Mouse (Mus musculus) limb, embryonic 13.5 days (tissue): Measurements from ENCODE around the gene Strc. TPM values are rescaled to one million over a fixed set of nuclear protein-coding genes. Genes with fewer than 3 reads are reported as not detected.

ENCODE experiments used
- ATAC-seq: fragments of 200-750 bp; cut with Nextera tagmentation; 2 replicates; pipeline ENCODE4 v1.8.0; 2017; ENCODE audit warnings: low read depth, moderate number of reproducible peaks, moderate TSS enrichment; ENCODE audit not compliant: low FRiP score
- H3K27ac ChIP-seq: fragments of 300-500 bp; sonication (generic); 2 replicates; pipeline ENCODE4 v1.5.1; 2015; ENCODE audit warnings: inconsistent platforms, mild to moderate bottlenecking, moderate library complexity
- H3K27me3 ChIP-seq: fragments of 300-500 bp; sonication (generic); 2 replicates; pipeline ENCODE4 v1.6.1; 2015; ENCODE audit warnings: mild to moderate bottlenecking, inconsistent platforms
- H3K36me3 ChIP-seq: fragments of 300-500 bp; sonication (generic); 2 replicates; pipeline ENCODE4 v1.6.1; 2015; ENCODE audit warnings: inconsistent platforms, mild to moderate bottlenecking, moderate library complexity
- H3K4me1 ChIP-seq: fragments of 300-500 bp; sonication (generic); 2 replicates; pipeline ENCODE4 v1.6.1; 2015; ENCODE audit warnings: inconsistent platforms
- H3K4me2 ChIP-seq: fragments of 300-500 bp; sonication (generic); replicated peaks from 2 replicates; pipeline ENCODE4 v1.6.1; 2015; ENCODE audit warnings: inconsistent platforms, mild to moderate bottlenecking, moderate library complexity
- H3K4me3 ChIP-seq: fragments of 300-500 bp; sonication (generic); 2 replicates; pipeline ENCODE4 v1.5.1; 2015; ENCODE audit warnings: moderate library complexity, mild to moderate bottlenecking, inconsistent platforms
- H3K9ac ChIP-seq: fragments of 300-500 bp; sonication (generic); 2 replicates; pipeline ENCODE4 v1.6.1; 2015; ENCODE audit warnings: mild to moderate bottlenecking, inconsistent platforms
- H3K9me3 ChIP-seq: fragments of 300-500 bp; sonication (generic); 2 replicates; pipeline ENCODE4 v1.6.1; 2016; ENCODE audit warnings: inconsistent platforms
- WGBS: fragments of 180-500 bp; shearing (Covaris S2); methylation state at CpG from one replicate; pipeline ENCODE4 v1.1.7; 2015; 5-methylcytosine and 5-hydroxymethylcytosine counted together
- polyA plus RNA-seq: library from polyadenylated mRNA; unstranded; fragments of >200 nt; fragmentation: Nextera tagmentation; extraction: Ambion mirVana; gene quantifications from 2 replicates; pipeline ENCODE4 v1.2.1, GENCODE M21; 2015

The Strc gene
- polyA plus RNA-seq, 1 experiment from 2014 or later: not detected

- ATAC-seq: no peak
- no peaks in the 10 kb centered on the region for H3K4me1 ChIP-seq
- no peaks in the 10 kb centered on the region for H3K27me3 ChIP-seq
- H3K4me3 ChIP-seq: no peak overlapping the region
- H3K9ac ChIP-seq: no peak overlapping the region
- no peaks in the 10 kb centered on the region for H3K36me3 ChIP-seq
- no peak overlapping the region for H3K4me2 ChIP-seq
- 0 out of 2 replicates have a peak, but pooled peaks cover 2% of the 10 kb centered on the region for H3K9me3 ChIP-seq
- H3K27ac ChIP-seq: no peak overlapping the region
These were observed 16.3 kb upstream of the Strc start for GRCm38 (mm10) chr2:121403296-121403695.

GRCm38 (mm10) chr2:121396624-121397023, 9.7 kb upstream of the Strc start:
- Histone ChIP-seq H3K9ac (no peak overlapping the region), H3K4me3 (no peak overlapping the region), H3K9me3 (no peaks in the 10 kb centered on the region), H3K4me2 (no peak overlapping the region), H3K27me3 (no peaks in the 10 kb centered on the region), H3K36me3 (no peaks in the 10 kb centered on the region), H3K4me1 (no peaks in the 10 kb centered on the region), H3K27ac (no peak overlapping the region)
- WGBS: 15% methylated on average over 8 of the region's 8 CpGs
- no peak for ATAC-seq

- WGBS: 49% methylated on average over 2 of the region's 2 CpGs
- Histone ChIP-seq H3K36me3 (no peaks in the 10 kb centered on the region), H3K4me2 (no peak overlapping the region), H3K9me3 (no peaks in the 10 kb centered on the region), H3K27me3 (0 out of 2 replicates have a peak, but pooled peaks cover 4% of the 10 kb centered on the region), H3K4me1 (no peaks in the 10 kb centered on the region), H3K27ac (no peak overlapping the region), H3K9ac (no peak overlapping the region), H3K4me3 (no peak overlapping the region)
- no peak for ATAC-seq
These were observed 12.2 kb downstream of the Strc start for GRCm38 (mm10) chr2:121374766-121375165.

GRCm38 (mm10) chr2:121372266-121372665, 14.7 kb downstream of the Strc start:
- H3K9ac ChIP-seq: no peak overlapping the region
- no peaks in the 10 kb centered on the region for H3K36me3 ChIP-seq
- no peak overlapping the region for H3K4me2 ChIP-seq
- H3K27ac ChIP-seq: no peak overlapping the region
- H3K4me3 ChIP-seq: no peak overlapping the region
- 66% methylated on average over 3 of the region's 3 CpGs for WGBS
- 0 out of 2 replicates have a peak, but pooled peaks cover 4% of the 10 kb centered on the region for H3K27me3 ChIP-seq
- ATAC-seq: no peak
- no peaks in the 10 kb centered on the region for H3K9me3 ChIP-seq
- H3K4me1 ChIP-seq: no peaks in the 10 kb centered on the region

- no peak for ATAC-seq
- Histone ChIP-seq H3K9me3 (no peaks in the 10 kb centered on the region), H3K4me1 (no peaks in the 10 kb centered on the region), H3K36me3 (no peaks in the 10 kb centered on the region), H3K27me3 (0 out of 2 replicates have a peak, but pooled peaks cover 4% of the 10 kb centered on the region), H3K4me3 (no peak overlapping the region), H3K27ac (no peak overlapping the region), H3K4me2 (no peak overlapping the region), H3K9ac (no peak overlapping the region)
- 80% methylated on average over 5 of the region's 5 CpGs for WGBS
These were observed 16.0 kb downstream of the Strc start for GRCm38 (mm10) chr2:121370921-121371320.

- 79% methylated on average over 2 of the region's 2 CpGs for WGBS
- no peak for ATAC-seq
- Histone ChIP-seq H3K9ac (no peak overlapping the region), H3K27ac (no peak overlapping the region), H3K27me3 (no peaks in the 10 kb centered on the region), H3K4me3 (no peak overlapping the region), H3K4me2 (no peak overlapping the region), H3K9me3 (no peaks in the 10 kb centered on the region), H3K4me1 (no peaks in the 10 kb centered on the region), H3K36me3 (no peaks in the 10 kb centered on the region)
These were observed 18.1 kb downstream of the Strc start for GRCm38 (mm10) chr2:121368831-121369230.

GRCm38 (mm10) chr2:121363656-121364055, 23.3 kb downstream of the Strc start:
- Histone ChIP-seq H3K36me3 (no peaks in the 10 kb centered on the region), H3K9me3 (no peaks in the 10 kb centered on the region), H3K4me3 (no peak overlapping the region), H3K27me3 (peaks cover 10% of the 10 kb centered on the region), H3K27ac (no peak overlapping the region), H3K4me2 (no peak overlapping the region), H3K9ac (no peak overlapping the region), H3K4me1 (peaks cover 5% of the 10 kb centered on the region)
- no peak for ATAC-seq
- WGBS: 69% methylated on average over 3 of the region's 3 CpGs

GRCm38 (mm10) chr2:121359461-121359860, 27.5 kb downstream of the Strc start:
- no peak overlapping the region for H3K4me3 ChIP-seq
- no peak for ATAC-seq
- no peaks in the 10 kb centered on the region for H3K36me3 ChIP-seq
- no peak overlapping the region for H3K9ac ChIP-seq
- H3K27me3 ChIP-seq: peaks cover 26% of the 10 kb centered on the region
- H3K4me1 ChIP-seq: peaks cover 15% of the 10 kb centered on the region
- no peak overlapping the region for H3K27ac ChIP-seq
- no peak overlapping the region for H3K4me2 ChIP-seq
- H3K9me3 ChIP-seq: no peaks in the 10 kb centered on the region
- WGBS: 53% methylated on average over 4 of the region's 4 CpGs

- H3K9ac ChIP-seq: 0 out of 2 replicates have a peak overlapping the region, but pooled peaks have one; percentile 4
- H3K4me3 ChIP-seq: peak overlapping the region; percentile 27
- no peaks in the 10 kb centered on the region for H3K36me3 ChIP-seq
- H3K9me3 ChIP-seq: no peaks in the 10 kb centered on the region
- H3K27me3 ChIP-seq: peaks cover 26% of the 10 kb centered on the region
- ATAC-seq: no peak; the same call in 1 of the 2 replicates
- under 1% methylated on average over 16 of the region's 16 CpGs for WGBS
- peak overlapping the region; percentile 61 for H3K4me2 ChIP-seq
- H3K4me1 ChIP-seq: peaks cover 18% of the 10 kb centered on the region
- H3K27ac ChIP-seq: no peak overlapping the region
These were observed 28.6 kb downstream of the Strc start for GRCm38 (mm10) chr2:121358381-121358780.

GRCm38 (mm10) chr2:121357961-121358360, 29.0 kb downstream of the Strc start:
- no peaks in the 10 kb centered on the region for H3K9me3 ChIP-seq

GRCm38 (mm10) chr2:121357494-121357893, 29.5 kb downstream of the Strc start, which contains the start of gene Ckmt1:
Ckmt1 (plus strand) TSS chr2:121357714.
- no peak within 1 kb of the TSS for H3K27ac ChIP-seq
- H3K4me3 ChIP-seq: peak within 1 kb of the TSS; percentile 27
- H3K27me3 ChIP-seq: peaks cover 26% of the 10 kb centered on the region
- H3K9ac ChIP-seq: 0 out of 2 replicates have a peak within 1 kb of the TSS, but pooled peaks have one; percentile 4
- peak within 1 kb of the TSS; percentile 61 for H3K4me2 ChIP-seq
- no peaks in the 10 kb centered on the region for H3K36me3 ChIP-seq
- no peaks in the 10 kb centered on the region for H3K9me3 ChIP-seq
- ATAC-seq: no peak
- WGBS: 52% methylated on average over 5 of the region's 5 CpGs
- H3K4me1 ChIP-seq: peaks cover 18% of the 10 kb centered on the region

More at GRCm38 (mm10) chr2:121357961-121358360, 29.0 kb downstream of the Strc start:
- Histone ChIP-seq H3K4me1 (peaks cover 18% of the 10 kb centered on the region), H3K27ac (no peak overlapping the region), H3K4me3 (peak overlapping the region; percentile 27; the same call in 1 of the 2 replicates), H3K4me2 (peak overlapping the region; percentile 61), H3K9ac (no peak overlapping the region), H3K27me3 (peaks cover 26% of the 10 kb centered on the region), H3K36me3 (no peaks in the 10 kb centered on the region)
- no peak for ATAC-seq
- 6% methylated on average over 4 of the region's 4 CpGs for WGBS

- Histone ChIP-seq H3K4me3 (peak within 1 kb of the TSS; percentile 63), H3K36me3 (no peaks in the 10 kb centered on the region), H3K27me3 (peaks cover 26% of the 10 kb centered on the region), H3K9me3 (no peaks in the 10 kb centered on the region), H3K9ac (peak within 1 kb of the TSS; percentile 77), H3K4me2 (peak within 1 kb of the TSS; percentile 70), H3K4me1 (peaks cover 18% of the 10 kb centered on the region), H3K27ac (no peak within 1 kb of the TSS)
- under 1% methylated on average over 58 of the region's 58 CpGs for WGBS
- ATAC-seq: peak; percentile 98
These were observed 32.0 kb downstream of the Strc start, which contains the start of gene Ppip5k1 for GRCm38 (mm10) chr2:121354820-121355592. Ppip5k1 (minus strand) TSS chr2:121355396.
